Mouse (Mus musculus): ENCODE measurements around the gene Ubxn11. TPM values are rescaled to one million over a fixed set of nuclear protein-coding genes. Genes with fewer than 3 reads are reported as not detected.

Gene Ubxn11
- polyA plus RNA-seq (2016; fragmentation: Nextera tagmentation; extraction: Ambion mirVana) = 4.8 and 6.5 TPM in 2 replicates

DNA sequence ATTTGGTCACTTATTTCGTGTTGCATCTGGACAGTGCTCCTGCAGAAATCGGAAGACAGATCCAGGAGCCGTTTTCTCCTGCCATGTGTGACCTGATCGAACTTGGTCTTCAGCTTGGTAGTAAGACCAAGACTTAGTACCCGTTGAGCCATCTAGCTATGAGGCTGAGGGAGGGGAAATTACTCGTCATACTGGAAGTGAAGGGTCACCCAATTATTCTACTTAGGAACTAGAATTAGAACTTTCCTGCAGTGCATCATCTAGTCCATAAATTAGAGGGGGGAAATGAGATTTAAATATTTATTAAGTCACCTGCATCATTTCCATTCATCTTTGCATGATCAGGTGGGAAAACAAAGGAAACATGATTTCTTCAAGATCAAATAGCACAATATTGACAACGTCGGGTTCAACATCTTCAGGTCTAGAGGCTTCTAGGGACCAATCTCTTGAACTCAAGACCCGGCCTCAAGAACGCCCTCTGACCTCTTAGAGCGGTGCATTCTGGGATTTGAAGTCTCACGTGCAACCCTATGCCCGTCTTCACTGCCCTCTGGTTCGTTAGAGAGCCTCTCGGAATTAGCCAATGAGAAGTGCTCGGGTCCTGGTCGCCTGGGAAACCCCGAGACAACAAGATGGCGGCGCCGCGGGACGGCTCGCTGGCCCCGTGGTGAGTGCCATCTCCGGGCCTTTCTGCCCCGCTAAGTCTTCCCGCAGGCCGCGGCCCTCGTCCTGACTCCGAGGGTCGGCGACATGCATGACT, at the start of gene Ubxn11:
Ubxn11 (plus strand) TSS at position 592 of the 763 bp plus-strand sequence.
- Histone ChIP-seq H3K4me3 (peak within 1 kb of the TSS; percentile 74), H3K36me3 (no peaks in the 10 kb centered on the region), H3K27me3 (ENCODE audit: low read depth, poor library complexity, severe bottlenecking) (no peaks in the 10 kb centered on the region), H3K9me3 (replicated peaks) (no peaks in the 10 kb centered on the region), H3K4me1 (peaks cover 16% of the 10 kb centered on the region), H3K27ac (replicated peaks) (peak within 1 kb of the TSS; percentile 81)
- 17% methylated on average over 34 of the region's 34 CpGs for WGBS
- DNase-seq (ENCODE audit: low spot score) = peak; percentile 89

- peak within 1 kb of the TSS; percentile 35; the same call in 1 of the 2 replicates for H3K27ac ChIP-seq (replicated peaks)
- peaks cover 6% of the 10 kb centered on the region for H3K27me3 ChIP-seq (ENCODE audit: low read depth, poor library complexity, severe bottlenecking)
- H3K4me3 ChIP-seq = no peak within 1 kb of the TSS
- peaks cover 20% of the 10 kb centered on the region for H3K4me1 ChIP-seq
- WGBS = 90% methylated on average over 3 of the region's 3 CpGs
- H3K36me3 ChIP-seq = no peaks in the 10 kb centered on the region
- DNase-seq (ENCODE audit: low spot score) = no peak
- H3K9me3 ChIP-seq (replicated peaks) = no peaks in the 10 kb centered on the region
These were observed 48.8 kb upstream of the Ubxn11 start, which contains the start of gene Zfp683 for GRCm38 (mm10) chr4:134053538-134053937. TSS of gene Zfp683 (plus strand) at chr4:134053838.

- Histone ChIP-seq H3K27ac (replicated peaks) (no peak overlapping the region), H3K9me3 (replicated peaks) (no peaks in the 10 kb centered on the region)
- WGBS = 42% methylated on average over 14 of the region's 14 CpGs
These were observed 44.1 kb upstream of the Ubxn11 start for GRCm38 (mm10) chr4:134058166-134058715.

GRCm38 (mm10) chr4:134058908-134059307, 43.5 kb upstream of the Ubxn11 start:
- no peaks in the 10 kb centered on the region for H3K36me3 ChIP-seq
- H3K27ac ChIP-seq (replicated peaks) = no peak overlapping the region
- H3K4me3 ChIP-seq = peak overlapping the region; percentile 27; the same call in 1 of the 2 replicates
- WGBS = 83% methylated on average over 6 of the region's 6 CpGs
- peaks cover 23% of the 10 kb centered on the region for H3K4me1 ChIP-seq
- peaks cover 40% of the 10 kb centered on the region for H3K27me3 ChIP-seq (ENCODE audit: low read depth, poor library complexity, severe bottlenecking)
- no peaks in the 10 kb centered on the region for H3K9me3 ChIP-seq (replicated peaks)
- DNase-seq (ENCODE audit: low spot score) = no peak

More at GRCm38 (mm10) chr4:134058166-134058715, 44.1 kb upstream of the Ubxn11 start:
- no peak for DNase-seq (ENCODE audit: low spot score)
- H3K4me3 ChIP-seq = peak overlapping the region; percentile 27
- peaks cover 40% of the 10 kb centered on the region for H3K27me3 ChIP-seq (ENCODE audit: low read depth, poor library complexity, severe bottlenecking)
- peaks cover 23% of the 10 kb centered on the region for H3K4me1 ChIP-seq
- H3K36me3 ChIP-seq = no peaks in the 10 kb centered on the region

DNA sequence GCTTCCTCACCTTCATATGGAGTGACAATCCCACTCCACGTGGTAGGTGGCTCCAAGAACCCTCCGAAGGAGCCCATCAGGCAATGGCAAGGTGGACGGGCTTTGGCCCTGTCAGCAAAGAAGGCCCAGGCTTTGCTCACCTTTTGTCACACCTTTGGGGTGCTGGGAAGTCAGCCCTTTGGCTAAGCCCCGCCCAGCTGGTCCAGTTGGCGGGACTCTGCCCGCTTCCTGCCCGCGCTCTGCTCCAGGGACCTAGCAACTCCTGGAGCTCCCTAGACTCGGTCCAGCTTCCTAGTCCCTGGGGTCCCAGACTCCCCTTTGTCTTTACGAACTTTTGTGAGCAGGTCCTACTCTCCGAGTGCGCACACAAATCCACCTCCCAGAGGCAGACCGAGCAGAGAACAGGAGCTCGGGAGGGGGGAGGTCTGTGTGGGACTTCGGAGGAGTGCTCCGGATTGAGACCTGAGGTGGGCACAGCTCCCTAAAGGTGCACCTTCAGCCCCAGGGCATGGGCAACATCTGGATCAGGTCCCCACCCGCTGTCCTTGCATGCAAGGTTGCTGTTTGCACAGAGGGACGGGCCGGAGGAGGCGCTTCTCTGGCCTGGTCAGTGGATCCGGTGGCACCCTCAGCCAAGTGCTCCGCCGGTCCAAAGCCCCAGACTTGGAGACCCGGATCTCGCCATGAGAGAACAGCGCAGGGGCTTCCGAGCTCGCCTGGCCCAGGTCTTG, 42.1 kb upstream of the Ubxn11 start, which contains the start of gene Crybg2:
Crybg2 (plus strand) TSS at position 681 of the 731 bp plus-strand sequence.
- no peaks in the 10 kb centered on the region for H3K36me3 ChIP-seq
- no peak for DNase-seq (ENCODE audit: low spot score)
- no peak within 1 kb of the TSS for H3K4me3 ChIP-seq
- H3K27ac ChIP-seq (replicated peaks) = no peak within 1 kb of the TSS
- no peaks in the 10 kb centered on the region for H3K9me3 ChIP-seq (replicated peaks)
- WGBS = 40% methylated on average over 28 of the region's 28 CpGs
- peaks cover 25% of the 10 kb centered on the region for H3K4me1 ChIP-seq
- H3K27me3 ChIP-seq (ENCODE audit: low read depth, poor library complexity, severe bottlenecking) = peaks cover 44% of the 10 kb centered on the region

DNA sequence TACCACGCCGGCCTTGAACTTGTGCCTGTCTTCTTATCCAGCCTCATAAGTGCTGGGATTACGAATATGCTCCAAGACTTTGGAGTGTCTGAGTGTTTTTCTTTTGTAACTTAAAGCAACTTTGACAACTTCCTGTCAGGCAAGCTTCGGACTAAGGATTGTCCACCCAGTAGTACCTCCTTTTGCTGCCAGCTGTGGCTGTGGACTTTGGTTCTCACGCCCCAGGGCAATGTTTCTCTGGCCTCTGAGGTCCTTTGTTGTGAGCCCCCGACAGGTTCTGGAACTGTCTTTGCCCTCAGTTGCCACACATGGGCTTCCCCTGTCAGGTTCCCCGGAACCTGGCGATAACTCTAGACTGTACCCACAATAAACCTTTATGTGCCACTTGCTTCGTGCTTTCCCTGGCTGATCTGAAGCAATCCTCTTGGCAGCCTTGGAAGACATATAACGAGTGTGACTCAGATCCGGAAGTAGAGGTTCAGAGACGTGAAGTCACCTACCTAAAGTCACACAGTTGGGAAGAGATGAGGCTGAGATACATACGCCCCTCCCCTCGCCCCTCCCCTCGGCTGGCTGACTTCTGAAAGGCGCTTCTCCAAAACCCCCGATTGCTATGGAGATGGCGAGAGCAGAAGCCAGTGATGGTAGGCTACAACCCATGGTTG, 41.1 kb upstream of the Ubxn11 start:
- H3K4me3 ChIP-seq = no peak overlapping the region
- peaks cover 54% of the 10 kb centered on the region for H3K27me3 ChIP-seq (ENCODE audit: low read depth, poor library complexity, severe bottlenecking)
- WGBS = 62% methylated on average over 18 of the region's 18 CpGs
- H3K36me3 ChIP-seq = no peaks in the 10 kb centered on the region
- no peak overlapping the region for H3K27ac ChIP-seq (replicated peaks)
- no peak for DNase-seq (ENCODE audit: low spot score)
- no peaks in the 10 kb centered on the region for H3K9me3 ChIP-seq (replicated peaks)
- peaks cover 30% of the 10 kb centered on the region for H3K4me1 ChIP-seq

DNA sequence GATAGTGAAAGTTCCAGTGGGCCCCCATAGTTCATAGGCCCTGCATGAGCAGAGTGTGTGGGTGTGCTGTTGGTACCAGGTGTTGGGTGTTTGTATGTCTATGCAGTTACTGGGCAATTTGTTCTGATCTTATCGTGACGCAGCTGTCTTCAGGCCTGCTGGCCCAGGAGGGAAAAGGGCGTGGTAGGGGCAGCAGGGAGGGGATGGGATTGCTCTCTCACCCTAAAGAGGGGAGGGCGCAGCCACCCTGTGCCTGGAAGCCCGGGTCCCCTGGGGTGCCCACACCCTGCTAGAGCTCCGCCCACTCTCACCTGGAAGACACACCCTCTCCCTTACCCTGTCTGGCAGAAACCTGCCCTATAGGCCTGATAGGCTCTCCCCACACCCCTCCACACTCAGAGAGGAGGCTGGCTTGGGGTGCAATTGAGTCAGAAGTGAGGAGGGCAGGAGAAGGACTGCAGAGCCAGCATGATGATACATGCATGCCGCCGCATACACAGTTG, 40.4 kb upstream of the Ubxn11 start:
- 65% methylated on average over 8 of the region's 8 CpGs for WGBS
- no peak for DNase-seq (ENCODE audit: low spot score)

DNA sequence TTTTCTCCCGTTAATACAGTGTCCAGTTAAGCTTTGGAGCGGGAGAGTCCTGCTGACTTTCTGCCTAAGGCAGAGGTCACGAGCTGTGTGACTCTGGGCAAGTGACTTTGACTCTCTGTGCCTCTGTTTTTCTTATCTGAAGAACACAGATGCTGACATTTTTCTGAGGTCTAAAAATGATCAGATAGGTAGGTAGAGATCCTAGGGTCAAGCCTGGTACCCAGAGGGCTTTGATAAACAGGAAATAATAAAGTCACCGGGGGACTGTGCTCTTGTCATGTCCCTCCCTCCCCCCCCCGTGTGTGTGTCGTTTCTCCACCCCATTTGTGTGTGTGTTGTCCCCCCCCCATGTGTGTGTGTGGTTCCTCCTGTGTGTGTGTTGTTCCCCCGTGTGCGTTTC, 39.8 kb upstream of the Ubxn11 start:
- Histone ChIP-seq H3K9me3 (replicated peaks) (no peaks in the 10 kb centered on the region), H3K36me3 (no peaks in the 10 kb centered on the region), H3K27me3 (ENCODE audit: low read depth, poor library complexity, severe bottlenecking) (peaks cover 65% of the 10 kb centered on the region), H3K4me1 (peaks cover 30% of the 10 kb centered on the region), H3K4me3 (no peak overlapping the region), H3K27ac (replicated peaks) (no peak overlapping the region)
- no peak for DNase-seq (ENCODE audit: low spot score)
- 77% methylated on average over 8 of the region's 8 CpGs for WGBS

More for the DNA sequence above, 40.4 kb upstream of the Ubxn11 start:
- H3K27me3 ChIP-seq (ENCODE audit: low read depth, poor library complexity, severe bottlenecking) = peaks cover 61% of the 10 kb centered on the region
- H3K9me3 ChIP-seq (replicated peaks) = no peaks in the 10 kb centered on the region
- peaks cover 30% of the 10 kb centered on the region for H3K4me1 ChIP-seq
- no peaks in the 10 kb centered on the region for H3K36me3 ChIP-seq
- no peak overlapping the region for H3K4me3 ChIP-seq
- H3K27ac ChIP-seq (replicated peaks) = no peak overlapping the region

GRCm38 (mm10) chr4:134065431-134066004, 36.9 kb upstream of the Ubxn11 start:
- Histone ChIP-seq H3K36me3 (no peaks in the 10 kb centered on the region), H3K27me3 (ENCODE audit: low read depth, poor library complexity, severe bottlenecking) (peaks cover 46% of the 10 kb centered on the region), H3K9me3 (replicated peaks) (no peaks in the 10 kb centered on the region), H3K4me1 (peaks cover 16% of the 10 kb centered on the region), H3K4me3 (0 out of 2 replicates have a peak overlapping the region, but pooled peaks have one; percentile 9), H3K27ac (replicated peaks) (no peak overlapping the region)
- no peak for DNase-seq (ENCODE audit: low spot score)
- WGBS = 26% methylated on average over 23 of the region's 23 CpGs

DNA sequence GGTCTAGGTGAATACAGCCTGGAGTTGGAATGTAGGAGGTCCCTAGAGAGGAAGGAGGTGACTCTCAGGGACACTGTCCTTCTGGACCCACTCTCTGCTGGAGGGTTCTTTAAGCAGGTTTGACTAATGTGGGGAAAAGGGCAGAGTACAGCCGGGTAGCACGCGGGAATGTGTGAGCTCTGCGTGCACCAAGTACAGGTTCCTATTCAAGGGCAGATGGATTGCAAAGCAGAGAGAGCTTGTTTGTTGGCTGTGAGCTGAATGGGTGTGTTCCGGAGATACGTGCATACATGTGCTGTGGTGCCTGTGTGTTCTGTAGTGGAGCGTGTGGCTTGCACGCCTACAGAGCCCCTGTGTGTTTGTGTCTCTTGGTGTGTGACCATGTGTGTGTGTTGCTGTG, 35.0 kb upstream of the Ubxn11 start:
- no peak for DNase-seq (ENCODE audit: low spot score)
- Histone ChIP-seq H3K4me3 (no peak overlapping the region), H3K9me3 (replicated peaks) (no peaks in the 10 kb centered on the region), H3K27ac (replicated peaks) (no peak overlapping the region), H3K36me3 (no peaks in the 10 kb centered on the region), H3K4me1 (peaks cover 7% of the 10 kb centered on the region), H3K27me3 (ENCODE audit: low read depth, poor library complexity, severe bottlenecking) (peaks cover 28% of the 10 kb centered on the region)
- 92% methylated on average over 8 of the region's 8 CpGs for WGBS

DNA sequence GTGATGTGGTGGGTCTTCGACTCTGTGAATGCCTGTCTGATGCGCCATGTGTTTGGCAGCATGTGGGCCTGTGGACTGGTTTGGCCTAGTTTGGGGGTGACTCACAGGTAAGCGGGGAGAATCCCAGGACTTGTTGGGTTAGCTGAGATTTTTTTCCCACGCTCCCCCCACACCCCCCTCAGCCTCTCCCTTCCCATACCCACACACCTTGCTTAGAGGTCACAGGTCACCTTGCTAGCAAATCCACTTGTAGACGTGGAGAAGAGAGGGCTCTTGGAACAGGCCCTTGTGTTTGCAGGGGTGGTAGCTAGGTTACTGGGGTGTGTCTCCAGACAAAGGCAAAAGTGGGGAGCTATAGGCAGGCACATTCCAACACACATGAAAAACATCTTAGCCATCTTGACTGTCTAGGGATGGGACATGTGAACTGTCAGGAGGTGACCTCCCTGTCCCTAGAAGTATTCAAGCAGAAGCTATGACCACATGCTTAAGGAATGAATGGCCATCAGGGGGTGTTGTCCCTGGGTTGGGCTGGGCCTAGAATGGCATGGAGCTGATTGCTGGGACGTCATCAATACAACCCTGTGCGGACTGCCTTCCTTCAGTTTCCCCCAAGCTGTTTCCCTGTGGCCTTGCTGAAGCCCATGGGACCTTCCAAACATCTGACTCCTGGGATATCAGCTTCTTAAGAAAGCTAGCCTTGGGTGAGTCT, 34.4 kb upstream of the Ubxn11 start:
- peaks cover 7% of the 10 kb centered on the region for H3K4me1 ChIP-seq
- DNase-seq (ENCODE audit: low spot score) = no peak
- H3K27ac ChIP-seq (replicated peaks) = no peak overlapping the region
- 85% methylated on average over 7 of the region's 7 CpGs for WGBS
- no peak overlapping the region for H3K4me3 ChIP-seq
- H3K27me3 ChIP-seq (ENCODE audit: low read depth, poor library complexity, severe bottlenecking) = peaks cover 28% of the 10 kb centered on the region
- no peaks in the 10 kb centered on the region for H3K36me3 ChIP-seq
- no peaks in the 10 kb centered on the region for H3K9me3 ChIP-seq (replicated peaks)
